Mouse (Mus musculus): ENCODE measurements around the gene Psme1. TPM values are rescaled to one million over a fixed set of nuclear protein-coding genes. Genes with fewer than 3 reads are reported as not detected.
A peak's percentile ranks its signal among the peaks of the same experiment; 100 is the strongest.

The Psme1 gene
- polyA plus RNA-seq, 1 experiment = 129 TPM

GRCm38 (mm10) chr14:55603633-55604576 is 26.0 kb downstream of the Psme1 start:
- Histone ChIP-seq H3K36me3 (ENCODE audit: control insufficient read depth, insufficient read depth, low read length) (peaks cover 49% of the 10 kb centered on the region), H3K27me3 (ENCODE audit: control insufficient read depth, insufficient read depth, low read length) (no peaks in the 10 kb centered on the region), H3K4me1 (replicated peaks; ENCODE audit: control insufficient read depth, insufficient read depth, low read length) (peaks cover 31% of the 10 kb centered on the region), H3K27ac (ENCODE audit: control insufficient read depth, insufficient read depth, low read length) (peak overlapping the region; percentile 92), H3K4me3 (ENCODE audit: control insufficient read depth, insufficient read depth, low read length) (peak overlapping the region; percentile 64)
- DNase-seq = peak; percentile 97
- WGBS = 2% methylated on average over 19 of the region's 19 CpGs
- TF ChIP-seq CTCF (IDR thresholded peaks at IDR 0.05; ENCODE audit: borderline replicate concordance, control insufficient read depth, extremely low read depth, insufficient read depth, low read length, poor library complexity) (peak; percentile 77; the same call in 1 of the 2 replicates), POLR2A (IDR thresholded peaks at IDR 0.05; ENCODE audit: control insufficient read depth, extremely low read depth, insufficient read depth, low read length, poor library complexity) (0 out of 2 replicates have a peak, but pooled peaks have one; percentile 42)

GRCm38 (mm10) chr14:55604823-55605222 is 26.9 kb downstream of the Psme1 start:
- WGBS = 50% methylated on average over 11 of the region's 11 CpGs
- Histone ChIP-seq H3K27me3 (ENCODE audit: control insufficient read depth, insufficient read depth, low read length) (no peaks in the 10 kb centered on the region), H3K4me1 (replicated peaks; ENCODE audit: control insufficient read depth, insufficient read depth, low read length) (peaks cover 31% of the 10 kb centered on the region), H3K36me3 (ENCODE audit: control insufficient read depth, insufficient read depth, low read length) (peaks cover 53% of the 10 kb centered on the region), H3K4me3 (ENCODE audit: control insufficient read depth, insufficient read depth, low read length) (peak overlapping the region; percentile 45), H3K27ac (ENCODE audit: control insufficient read depth, insufficient read depth, low read length) (peak overlapping the region; percentile 92)
- TF ChIP-seq CTCF (IDR thresholded peaks at IDR 0.05; ENCODE audit: borderline replicate concordance, control insufficient read depth, extremely low read depth, insufficient read depth, low read length, poor library complexity) (no peak), POLR2A (IDR thresholded peaks at IDR 0.05; ENCODE audit: control insufficient read depth, extremely low read depth, insufficient read depth, low read length, poor library complexity) (no peak)
- DNase-seq = no peak

- TF ChIP-seq POLR2A (IDR thresholded peaks at IDR 0.05; ENCODE audit: control insufficient read depth, extremely low read depth, insufficient read depth, low read length, poor library complexity) (no peak), CTCF (IDR thresholded peaks at IDR 0.05; ENCODE audit: borderline replicate concordance, control insufficient read depth, extremely low read depth, insufficient read depth, low read length, poor library complexity) (no peak)
- Histone ChIP-seq H3K27ac (ENCODE audit: control insufficient read depth, insufficient read depth, low read length) (no peak overlapping the region), H3K27me3 (ENCODE audit: control insufficient read depth, insufficient read depth, low read length) (no peaks in the 10 kb centered on the region), H3K4me1 (replicated peaks; ENCODE audit: control insufficient read depth, insufficient read depth, low read length) (peaks cover 31% of the 10 kb centered on the region), H3K4me3 (ENCODE audit: control insufficient read depth, insufficient read depth, low read length) (no peak overlapping the region), H3K36me3 (ENCODE audit: control insufficient read depth, insufficient read depth, low read length) (peaks cover 45% of the 10 kb centered on the region)
- WGBS = 96% methylated on average over 16 of the region's 16 CpGs
- no peak for DNase-seq
Observed at GRCm38 (mm10) chr14:55605743-55606459, 28.0 kb downstream of the Psme1 start.

- DNase-seq = no peak
- Histone ChIP-seq H3K4me1 (replicated peaks; ENCODE audit: control insufficient read depth, insufficient read depth, low read length) (peaks cover 21% of the 10 kb centered on the region), H3K27ac (ENCODE audit: control insufficient read depth, insufficient read depth, low read length) (no peak overlapping the region), H3K27me3 (ENCODE audit: control insufficient read depth, insufficient read depth, low read length) (no peaks in the 10 kb centered on the region), H3K4me3 (ENCODE audit: control insufficient read depth, insufficient read depth, low read length) (no peak overlapping the region), H3K36me3 (ENCODE audit: control insufficient read depth, insufficient read depth, low read length) (peaks cover 35% of the 10 kb centered on the region)
- TF ChIP-seq POLR2A (IDR thresholded peaks at IDR 0.05; ENCODE audit: control insufficient read depth, extremely low read depth, insufficient read depth, low read length, poor library complexity) = no peak
- no peak for TF ChIP-seq CTCF (IDR thresholded peaks at IDR 0.05; ENCODE audit: borderline replicate concordance, control insufficient read depth, extremely low read depth, insufficient read depth, low read length, poor library complexity)
- WGBS = over 99% methylated on average over 6 of the region's 6 CpGs
Observed at GRCm38 (mm10) chr14:55608339-55608738, 30.4 kb downstream of the Psme1 start.

GRCm38 (mm10) chr14:55613346-55613745 is 35.4 kb downstream of the Psme1 start:
- DNase-seq = no peak
- H3K27me3 ChIP-seq (ENCODE audit: control insufficient read depth, insufficient read depth, low read length) = no peaks in the 10 kb centered on the region
- no peak for TF ChIP-seq POLR2A (IDR thresholded peaks at IDR 0.05; ENCODE audit: control insufficient read depth, extremely low read depth, insufficient read depth, low read length, poor library complexity)
- no peak for TF ChIP-seq CTCF (IDR thresholded peaks at IDR 0.05; ENCODE audit: borderline replicate concordance, control insufficient read depth, extremely low read depth, insufficient read depth, low read length, poor library complexity)
- no peak overlapping the region for H3K27ac ChIP-seq (ENCODE audit: control insufficient read depth, insufficient read depth, low read length)
- H3K4me3 ChIP-seq (ENCODE audit: control insufficient read depth, insufficient read depth, low read length) = no peak overlapping the region
- peaks cover under 1% of the 10 kb centered on the region for H3K4me1 ChIP-seq (replicated peaks; ENCODE audit: control insufficient read depth, insufficient read depth, low read length)
- WGBS = 88% methylated on average over 6 of the region's 6 CpGs
- H3K36me3 ChIP-seq (ENCODE audit: control insufficient read depth, insufficient read depth, low read length) = peaks cover 13% of the 10 kb centered on the region; the same call in 1 of the 2 replicates

GRCm38 (mm10) chr14:55614565-55615178 is 36.7 kb downstream of the Psme1 start:
- Histone ChIP-seq H3K36me3 (ENCODE audit: control insufficient read depth, insufficient read depth, low read length) (peaks cover 1% of the 10 kb centered on the region; the same call in 1 of the 2 replicates), H3K4me3 (ENCODE audit: control insufficient read depth, insufficient read depth, low read length) (no peak overlapping the region), H3K27me3 (ENCODE audit: control insufficient read depth, insufficient read depth, low read length) (no peaks in the 10 kb centered on the region), H3K4me1 (replicated peaks; ENCODE audit: control insufficient read depth, insufficient read depth, low read length) (peaks cover 8% of the 10 kb centered on the region), H3K27ac (ENCODE audit: control insufficient read depth, insufficient read depth, low read length) (no peak overlapping the region)
- TF ChIP-seq CTCF (IDR thresholded peaks at IDR 0.05; ENCODE audit: borderline replicate concordance, control insufficient read depth, extremely low read depth, insufficient read depth, low read length, poor library complexity) (no peak), POLR2A (IDR thresholded peaks at IDR 0.05; ENCODE audit: control insufficient read depth, extremely low read depth, insufficient read depth, low read length, poor library complexity) (no peak)
- WGBS = 94% methylated on average over 7 of the region's 7 CpGs
- no peak for DNase-seq

All from thymus, adult 2 months (tissue).